Mouse (Mus musculus) embryo, embryonic 11.5 days (tissue): ENCODE data around the gene Gm9970.
"Not testable (repeated sequence)": the region's sequence is repeated elsewhere in the genome, so short reads cannot be mapped to it uniquely, and the experiment has no call there.

Experiments
- DNase-seq: peaks from one replicate; pipeline ENCODE4 v3.0.0-alpha.2; 2012; ENCODE audit warnings: low read depth, low spot score

Gm9970 gene

DNA sequence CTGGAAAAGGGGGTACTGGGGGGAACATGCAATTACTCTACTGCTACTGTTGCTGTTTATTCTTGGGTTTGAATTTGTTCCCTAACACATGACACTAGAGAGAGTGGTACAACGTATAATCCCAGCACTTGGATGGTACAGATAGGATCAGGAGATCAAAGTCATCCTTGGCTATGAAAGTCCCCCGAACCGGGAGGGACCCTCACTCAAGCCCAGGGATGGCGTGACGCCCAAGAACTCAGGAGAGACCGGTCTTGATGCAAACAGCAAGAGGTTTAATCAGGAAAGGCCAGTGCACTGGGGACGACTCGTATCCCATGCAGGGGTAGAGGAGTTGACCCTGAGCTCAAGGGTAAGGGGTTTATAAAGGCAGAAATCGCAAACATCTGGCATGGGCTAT lies 18.3 kb downstream of the Gm9970 start:
- DNase-seq: no peak

DNA sequence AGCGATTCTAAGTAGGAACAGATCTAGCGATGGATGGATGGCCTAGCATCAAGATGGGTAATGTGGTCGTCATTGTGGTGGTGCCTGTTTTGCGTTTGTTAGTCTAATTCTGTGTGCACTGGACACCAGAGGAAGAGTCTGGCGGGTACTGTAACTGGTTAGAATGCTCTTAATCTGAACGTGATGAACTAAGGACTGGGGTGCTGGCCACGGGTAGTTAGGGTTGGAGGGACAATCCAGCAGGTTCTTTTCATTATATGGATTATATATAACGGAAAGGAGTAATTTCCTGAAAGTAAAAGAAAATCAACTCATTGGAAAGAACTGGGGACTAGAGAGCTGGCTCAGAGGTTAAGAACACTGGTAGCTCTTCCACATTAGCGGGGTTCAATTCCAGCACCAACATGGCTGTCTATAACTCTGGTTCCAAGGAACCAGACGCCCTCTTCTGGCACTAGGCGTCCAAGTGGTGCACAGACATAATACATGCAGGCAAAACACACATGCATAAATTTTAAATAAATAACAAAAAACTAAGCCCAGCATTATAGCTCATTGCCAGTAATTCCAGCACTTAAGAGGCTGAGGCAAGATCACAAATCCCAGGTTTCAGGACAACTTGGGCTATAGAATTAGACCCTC lies 19.6 kb downstream of the Gm9970 start:
- DNase-seq: peak; percentile 59

DNA sequence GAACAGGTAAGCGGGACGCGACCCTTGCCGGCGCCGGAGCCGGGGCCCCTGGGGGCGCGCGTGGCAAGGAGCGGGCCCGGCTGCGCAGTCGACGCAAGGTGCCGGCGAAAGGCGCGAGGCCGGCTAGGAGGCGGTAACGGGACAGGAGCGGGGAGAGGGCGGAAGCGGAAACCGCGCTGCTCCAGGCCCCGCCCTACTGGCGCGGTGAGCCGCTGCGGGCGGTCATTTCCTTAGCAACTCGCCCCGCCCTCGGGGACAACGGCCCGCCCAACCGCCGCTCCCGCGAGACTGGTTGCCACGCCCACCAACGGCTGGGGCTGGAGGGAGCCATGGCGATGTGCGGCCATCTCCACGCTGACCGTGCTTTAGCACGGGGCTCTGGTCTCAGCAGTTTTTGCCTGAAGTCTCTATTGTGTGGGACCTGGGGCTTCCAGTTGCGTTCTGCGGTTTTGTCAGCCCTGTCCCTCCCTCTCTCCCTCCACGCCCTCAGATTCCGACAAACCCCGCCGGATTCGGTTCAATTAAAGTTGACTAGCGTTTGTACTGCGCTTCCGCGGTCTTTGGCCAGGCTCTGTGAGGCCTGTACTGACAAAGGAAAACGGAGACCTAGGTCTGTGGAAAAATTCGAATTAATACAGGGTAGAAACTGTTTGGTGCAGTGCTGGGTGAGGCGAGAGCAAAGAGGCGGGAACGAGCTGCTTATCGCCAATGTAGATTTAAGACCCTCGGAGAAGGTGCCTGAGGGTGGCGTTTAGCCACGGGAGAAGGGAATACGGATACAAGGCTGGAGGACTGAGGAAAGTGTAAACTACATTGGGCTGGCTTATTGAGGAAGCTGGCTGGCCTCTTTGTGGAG lies 20.4 kb downstream of the Gm9970 start, which contains the start of gene Ppm1g:
Ppm1g (minus strand) TSS at position 240 of the 856 bp plus-strand sequence.
- peak; percentile 93 for DNase-seq

DNA sequence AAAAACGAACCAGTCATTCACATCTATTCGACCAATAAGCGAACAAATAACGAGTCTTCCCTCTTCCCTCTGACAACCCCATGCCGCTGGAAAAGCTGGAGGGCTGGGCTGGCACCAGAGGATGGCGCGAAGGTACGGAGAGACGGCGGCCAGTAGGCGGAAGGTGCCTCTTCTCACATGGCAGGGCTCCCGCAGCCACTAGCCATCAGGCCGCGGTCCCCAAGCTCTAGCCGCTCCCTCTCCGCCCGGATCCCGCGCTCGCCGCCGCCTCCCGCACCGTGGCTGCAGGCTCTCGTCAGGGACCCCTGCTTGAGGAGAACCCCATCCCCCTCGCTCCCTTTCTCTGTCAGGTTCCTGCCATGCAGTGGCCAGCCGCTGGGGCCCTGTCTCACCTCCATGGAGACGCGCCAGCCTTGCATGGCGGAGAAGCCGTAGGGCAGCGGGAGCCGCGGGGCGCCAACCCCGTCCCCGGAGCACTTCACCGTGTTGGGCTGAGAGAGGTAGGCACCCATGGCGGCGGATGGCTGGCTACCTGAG lies 21.1 kb downstream of the Gm9970 start:
- DNase-seq: peak; percentile 38

DNA sequence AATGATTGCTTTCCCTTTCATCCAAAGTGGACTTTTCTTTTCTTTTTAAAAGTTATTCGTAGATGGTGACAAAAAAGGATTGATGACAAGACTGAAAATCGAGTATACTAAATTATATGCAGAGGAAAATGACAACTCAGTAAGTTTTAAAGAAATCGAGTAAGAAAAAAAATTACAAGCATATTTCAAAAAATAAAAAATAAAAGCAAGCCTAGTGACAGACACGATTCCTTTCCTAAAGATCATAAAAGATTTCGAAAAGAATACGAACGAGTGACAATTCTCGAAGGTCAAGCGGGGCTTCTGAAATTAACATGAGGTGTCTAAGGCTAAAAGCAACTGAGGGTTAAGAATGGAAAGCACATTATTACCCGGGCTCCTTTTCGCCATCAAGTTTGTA lies 21.6 kb downstream of the Gm9970 start:
- no peak for DNase-seq

DNA sequence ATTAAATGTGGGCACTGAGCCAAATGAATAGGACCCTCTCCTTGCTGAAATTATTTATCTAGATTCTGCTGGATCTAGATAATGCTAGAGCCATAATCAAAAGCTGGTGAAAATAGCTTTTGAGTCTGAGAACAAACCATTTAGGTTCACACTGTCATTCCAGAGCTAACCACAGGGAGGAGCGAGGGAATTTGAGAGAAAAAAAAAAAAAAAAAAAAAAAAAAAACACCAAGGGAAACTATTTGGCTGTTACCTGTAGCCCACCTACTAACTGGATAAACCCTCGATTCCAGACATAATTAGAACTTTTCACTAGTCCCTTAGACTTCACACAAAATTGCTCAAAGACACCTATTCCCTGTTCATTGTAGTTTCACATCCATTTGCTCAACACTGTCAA lies 22.0 kb downstream of the Gm9970 start:
- no peak for DNase-seq

DNA sequence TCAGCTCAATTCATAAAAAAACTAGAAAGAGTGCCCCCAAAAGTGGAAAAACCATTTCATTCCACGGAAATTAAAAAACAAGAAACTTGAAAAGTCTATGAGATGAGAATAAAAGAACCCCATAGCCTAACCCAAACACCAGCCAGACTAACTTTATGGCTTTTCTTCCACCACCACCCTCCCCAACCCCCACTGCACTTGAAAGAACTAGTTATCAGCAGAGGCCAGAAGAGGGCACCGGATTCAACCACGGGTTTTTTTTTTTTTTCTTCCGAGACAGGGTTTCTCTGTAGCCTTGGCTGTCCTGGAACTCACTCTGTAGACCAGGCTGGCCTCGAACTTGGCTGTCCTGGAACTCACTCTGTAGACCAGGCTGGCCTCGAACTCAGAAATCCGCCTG lies 22.7 kb downstream of the Gm9970 start:
- no peak for DNase-seq

DNA sequence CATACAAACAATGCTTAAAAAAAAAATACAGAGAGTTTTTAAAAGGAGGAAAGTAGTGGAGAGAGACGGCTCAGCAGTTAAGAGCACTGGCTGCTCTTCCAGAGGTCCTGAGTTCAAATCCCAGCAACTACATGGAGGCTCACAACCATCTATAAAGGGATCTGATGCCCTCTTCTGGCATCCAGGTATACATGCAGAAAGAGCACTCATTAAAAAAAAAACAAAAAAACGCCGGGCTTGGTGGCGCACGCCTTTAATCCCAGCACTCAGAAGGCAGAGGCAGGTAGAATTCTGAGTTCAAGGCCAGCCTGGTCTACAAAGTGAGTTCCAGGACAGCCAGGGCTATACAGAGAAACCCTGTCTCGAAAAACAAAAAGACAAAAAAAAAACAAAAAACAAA lies 24.5 kb downstream of the Gm9970 start:
- DNase-seq: not testable (repeated sequence)

DNA sequence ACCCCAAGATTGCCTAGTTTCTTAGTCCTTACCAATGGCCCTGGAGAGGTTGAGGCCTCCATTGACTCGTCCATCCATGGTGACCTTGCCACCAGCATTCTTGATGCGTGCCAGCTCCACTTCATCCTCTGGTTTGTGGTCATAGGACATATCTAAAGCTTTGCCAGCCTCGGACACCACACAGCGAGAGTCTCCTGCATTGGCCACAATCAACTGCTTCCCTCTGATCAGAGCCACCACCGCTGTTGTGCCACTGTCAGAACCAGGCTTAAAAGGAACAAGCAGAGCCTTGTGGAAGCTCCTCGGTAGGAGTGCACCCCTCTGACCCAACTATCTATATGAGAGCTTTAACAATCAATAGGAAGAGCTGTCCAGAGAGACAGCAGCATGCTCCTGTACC lies 36.6 kb downstream of the Gm9970 start:
- DNase-seq: no peak

DNA sequence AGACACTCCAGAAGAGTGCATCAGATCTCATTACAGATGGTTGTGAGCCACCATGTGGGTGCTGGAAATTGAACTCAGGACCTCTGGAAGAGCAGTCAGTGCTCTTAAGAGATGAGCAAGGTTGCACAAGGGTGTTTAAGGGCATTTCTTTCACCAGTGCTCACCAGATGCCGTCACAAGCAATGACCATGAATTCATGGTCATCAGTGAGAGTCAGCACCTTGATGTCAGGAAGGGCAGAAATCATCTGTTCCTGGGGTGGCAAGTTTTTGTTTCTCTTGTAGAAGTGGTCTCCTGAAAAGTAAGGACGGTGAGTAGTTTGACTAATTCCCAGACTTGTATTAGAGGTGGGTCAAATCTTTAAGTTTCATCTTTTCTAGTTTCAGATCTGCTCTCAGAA lies 37.2 kb downstream of the Gm9970 start:
- DNase-seq: no peak

DNA sequence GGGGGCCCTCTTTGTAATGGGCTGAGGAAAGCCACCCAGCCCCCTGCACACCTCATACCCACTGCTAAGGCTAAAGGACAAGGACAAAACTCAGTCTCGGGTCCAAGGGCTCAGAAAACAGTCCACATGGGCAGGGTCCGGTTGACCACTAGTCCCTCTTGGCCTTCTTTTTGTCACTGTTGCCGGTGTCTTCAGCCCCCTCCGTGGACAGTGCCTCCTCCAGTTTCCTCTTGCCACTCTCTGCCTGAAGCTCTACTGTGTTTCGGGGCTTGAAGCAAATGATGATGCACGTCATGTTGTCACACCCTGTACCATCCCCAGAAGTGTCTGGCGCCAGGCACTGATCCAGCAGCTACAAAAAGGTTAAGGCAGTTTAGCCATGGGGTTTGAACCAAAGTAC lies 38.1 kb downstream of the Gm9970 start:
- no peak for DNase-seq

DNA sequence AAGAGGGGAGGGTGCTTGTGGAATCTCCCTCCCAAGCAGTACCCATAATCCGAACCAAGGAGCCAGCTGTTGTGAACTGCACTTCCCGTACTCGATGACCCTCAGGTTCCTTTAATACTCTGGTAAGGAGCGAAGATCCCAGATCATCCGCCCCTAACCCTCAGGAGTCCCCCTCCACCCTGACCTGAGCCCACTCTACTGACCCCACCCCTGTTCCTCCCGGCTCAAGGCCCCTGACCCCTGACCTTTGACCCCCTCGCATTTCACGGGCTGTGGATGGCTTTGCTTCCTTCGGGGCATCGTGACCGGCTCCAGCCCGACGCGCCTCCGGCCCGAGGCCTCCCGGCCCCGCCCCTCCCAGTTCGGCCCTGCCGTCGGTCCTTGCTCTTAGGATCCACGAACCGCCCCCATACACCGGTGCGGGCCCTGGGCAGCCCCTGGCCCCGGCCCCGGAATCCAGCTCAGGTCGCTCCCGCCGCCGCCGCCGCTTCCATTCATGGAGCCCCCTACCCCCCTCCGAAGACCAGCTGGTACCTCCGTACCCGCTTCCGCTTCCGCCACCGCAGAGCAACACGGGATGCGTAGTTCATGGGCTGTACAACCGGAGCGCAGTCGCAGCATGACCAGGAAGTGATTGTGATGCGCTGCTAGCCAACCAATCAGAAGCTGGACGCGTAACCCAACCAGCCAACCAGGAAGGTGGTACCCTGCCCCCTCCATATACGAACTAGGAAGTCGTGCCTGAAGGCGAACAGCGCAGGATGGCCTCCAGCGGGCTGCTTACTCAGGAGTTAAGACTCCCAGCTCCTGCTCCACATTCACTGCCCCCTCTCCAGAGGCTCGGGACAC lies 39.1 kb downstream of the Gm9970 start, which contains the start of gene Zfp513:
Zfp513 (minus strand) TSS at position 562 of the 849 bp plus-strand sequence.
- DNase-seq: peak; percentile 93

DNA sequence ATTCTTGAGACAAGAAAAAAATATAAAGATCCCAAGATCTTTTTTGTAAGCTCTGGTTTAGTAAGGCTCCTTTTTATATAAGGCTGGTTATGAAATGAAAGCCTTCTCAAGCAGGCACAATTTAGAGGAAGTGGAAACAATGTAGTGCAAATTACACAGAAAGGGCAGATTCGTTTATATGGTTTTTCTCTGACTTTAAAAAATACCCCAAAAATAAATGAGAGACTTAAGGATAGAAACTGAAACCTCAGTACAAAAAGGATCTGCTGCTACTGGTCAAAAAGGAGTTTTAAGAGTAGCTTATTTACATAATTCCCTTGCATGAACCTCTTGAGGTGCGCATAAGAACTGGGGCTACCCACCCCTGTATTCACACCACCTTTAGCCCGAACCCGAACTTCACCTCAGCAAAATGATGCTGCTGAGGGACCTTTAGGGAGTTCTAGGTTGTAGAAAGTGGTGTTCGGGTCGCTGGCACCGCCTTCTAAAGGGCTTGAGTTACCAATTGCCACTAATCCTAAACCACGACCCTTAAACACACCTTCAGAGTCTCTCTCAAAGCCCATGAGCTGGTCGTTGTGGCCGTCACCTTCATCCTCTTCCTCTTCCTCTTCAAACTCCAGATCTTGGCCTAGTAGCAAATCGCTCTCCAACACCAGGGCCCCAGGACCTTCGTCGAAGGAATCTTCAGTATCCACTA lies 39.8 kb downstream of the Gm9970 start:
- DNase-seq: no peak

DNA sequence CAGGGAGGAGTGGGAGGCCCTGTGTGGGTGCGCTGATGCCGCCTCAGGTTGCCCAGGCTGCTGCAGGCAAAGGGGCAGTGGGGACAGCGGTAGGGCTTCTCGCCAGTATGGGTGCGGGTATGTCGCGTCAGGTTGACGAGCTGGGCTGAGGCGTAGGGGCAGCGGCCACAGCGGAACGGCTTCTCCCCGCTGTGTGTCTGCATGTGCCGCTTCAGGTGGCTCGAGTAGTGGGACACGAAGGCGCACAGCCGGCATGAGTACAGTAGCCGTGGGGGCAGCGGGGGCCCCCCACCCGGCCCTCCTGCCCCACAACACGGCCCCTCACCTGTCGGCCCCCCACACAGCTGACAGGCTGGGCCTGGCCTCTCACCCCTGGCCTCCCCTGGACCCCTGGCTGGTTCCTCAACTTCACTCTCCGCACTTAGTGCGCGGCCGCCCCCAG lies 40.7 kb downstream of the Gm9970 start:
- DNase-seq: no peak

DNA sequence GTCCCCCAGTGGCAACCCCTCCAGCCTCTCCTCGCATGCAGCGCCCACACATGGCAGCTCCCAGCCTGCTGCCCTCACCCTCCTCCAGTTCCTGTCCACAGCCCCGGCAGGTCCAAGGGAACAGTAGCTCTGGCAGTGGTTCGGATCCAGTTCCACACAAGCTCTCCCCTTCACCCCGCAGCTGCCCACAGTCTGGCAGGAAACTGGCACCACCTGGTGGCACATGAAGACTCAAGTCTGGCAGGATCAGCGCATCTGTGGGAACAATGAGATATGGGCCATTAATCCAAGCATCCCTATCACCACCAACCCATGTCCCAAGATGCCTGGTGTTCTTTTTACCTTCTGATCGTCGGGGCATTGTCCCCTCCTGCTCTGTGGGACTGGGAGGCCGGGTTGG lies 41.1 kb downstream of the Gm9970 start:
- no peak for DNase-seq

DNA sequence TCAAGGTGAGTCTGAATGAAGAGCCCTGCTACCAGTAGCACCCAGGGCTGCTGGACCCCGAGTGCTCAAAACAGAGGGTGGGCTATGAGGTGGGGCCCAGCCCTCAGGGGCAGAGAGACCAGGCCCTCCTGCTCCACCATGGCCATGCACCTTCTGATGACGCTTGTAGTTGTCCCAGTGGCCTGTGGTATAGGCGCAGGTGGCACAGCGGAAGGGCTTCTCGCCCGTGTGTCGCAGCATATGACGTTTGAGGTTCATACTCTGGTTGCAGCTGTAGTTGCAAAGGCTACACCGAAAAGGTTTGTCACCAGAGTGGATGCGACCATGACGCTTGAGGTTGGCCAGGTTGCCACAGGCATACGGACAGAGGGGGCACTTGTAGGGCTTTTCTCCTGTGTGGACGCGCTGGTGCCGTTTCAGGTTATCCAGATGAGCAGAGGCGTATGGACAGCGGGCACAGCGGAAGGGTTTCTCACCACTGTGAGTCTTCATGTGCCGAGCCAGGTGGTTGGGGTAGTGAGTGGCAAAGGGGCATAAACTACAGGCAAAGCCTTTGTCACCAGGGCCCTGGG lies 41.6 kb downstream of the Gm9970 start:
- no peak for DNase-seq

DNA sequence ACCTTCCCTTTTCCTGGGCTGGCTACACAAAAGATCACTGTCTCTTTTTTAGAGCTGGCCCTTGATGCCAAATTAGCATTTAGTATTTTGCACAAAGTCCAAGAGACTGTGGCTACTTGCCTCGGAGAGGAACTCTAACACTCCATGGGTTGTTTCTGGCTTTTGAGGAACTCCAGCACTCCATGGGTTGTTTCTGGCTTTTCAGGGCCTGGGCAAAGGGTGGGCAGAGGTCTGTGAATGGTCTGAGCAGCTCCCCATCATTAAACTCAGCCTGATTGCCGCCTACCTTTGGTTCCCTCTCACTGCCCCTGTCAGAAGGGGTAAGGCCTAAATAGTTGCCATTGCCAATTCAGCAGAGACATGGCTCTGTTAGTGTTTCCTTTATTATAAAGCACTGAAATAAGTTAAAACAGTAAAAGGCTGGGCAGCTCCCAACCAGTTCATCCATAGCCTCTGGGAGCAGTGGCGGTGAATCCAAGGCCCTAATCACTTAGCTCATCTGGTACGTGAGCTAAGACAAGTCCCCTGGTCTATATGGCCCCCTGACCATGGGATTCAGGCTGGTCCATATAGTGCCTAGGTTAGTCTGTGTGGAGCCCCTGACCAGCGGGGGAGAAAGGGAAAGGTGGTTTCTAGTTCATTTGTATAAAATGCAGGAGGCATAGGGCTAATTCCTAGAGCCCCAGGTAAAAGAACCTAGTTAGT lies 42.3 kb downstream of the Gm9970 start:
- no peak for DNase-seq

DNA sequence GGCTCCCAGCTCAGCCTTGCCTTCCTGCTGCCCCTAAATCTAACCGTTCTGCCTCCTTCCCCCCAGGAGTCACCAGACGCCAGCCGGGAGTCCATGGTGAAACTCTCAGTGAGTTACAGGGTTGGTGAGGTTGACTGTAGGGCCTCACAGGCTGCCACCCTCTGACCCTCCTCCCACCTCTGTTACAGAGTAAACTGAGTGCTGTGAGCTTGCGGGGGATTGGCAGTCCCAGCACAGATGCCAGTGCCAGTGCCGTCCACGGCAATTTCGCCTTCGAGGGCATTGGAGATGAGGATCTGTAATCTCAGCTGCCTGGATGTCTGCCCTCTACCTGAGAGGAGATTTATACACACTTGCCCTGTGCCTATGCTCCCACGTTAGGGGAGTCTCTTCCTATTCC lies 42.9 kb downstream of the Gm9970 start:
- DNase-seq: no peak

DNA sequence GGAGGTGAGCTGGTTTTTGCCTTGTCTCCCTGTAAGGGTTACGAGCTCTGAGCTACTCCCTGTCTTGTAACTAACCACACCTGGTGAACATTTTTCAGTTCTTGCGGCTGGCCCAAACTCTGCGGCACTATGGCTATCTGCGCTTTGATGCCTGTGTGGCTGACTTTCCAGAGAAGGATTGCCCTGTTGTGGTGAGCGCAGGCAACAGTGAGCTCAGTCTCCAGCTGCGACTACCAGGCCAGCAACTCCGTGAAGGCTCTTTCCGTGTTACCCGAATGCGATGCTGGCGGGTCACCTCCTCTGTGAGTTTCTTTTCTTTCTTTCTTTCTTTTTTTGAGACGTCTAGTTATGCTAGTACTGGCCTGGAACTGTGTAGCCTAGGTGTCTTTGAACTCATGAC lies 44.0 kb downstream of the Gm9970 start:
- DNase-seq: no peak

DNA sequence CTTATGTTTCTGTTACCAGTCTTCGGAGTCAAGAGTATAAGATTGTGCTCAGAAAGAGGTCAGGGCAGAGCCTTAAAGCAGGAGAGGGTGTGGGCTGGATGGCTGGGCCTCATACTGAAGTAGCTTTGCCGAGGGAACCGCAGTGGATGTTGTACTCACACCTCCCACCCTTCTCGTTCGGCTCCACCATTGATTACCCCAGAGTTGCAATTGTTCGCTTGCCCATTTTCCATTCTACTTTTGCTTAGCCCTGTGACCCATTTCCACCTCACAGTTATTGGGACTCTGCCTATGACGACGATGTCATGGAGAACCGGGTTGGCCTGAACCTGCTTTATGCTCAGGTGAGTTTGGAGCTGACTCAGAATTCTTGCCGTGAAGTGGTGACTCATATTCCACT lies 44.8 kb downstream of the Gm9970 start:
- no peak for DNase-seq
